Mouse (Mus musculus): ENCODE results near the gene Herc1. TPM values are rescaled to one million over a fixed set of nuclear protein-coding genes. Genes with fewer than 3 reads are reported as not detected.

The Herc1 gene
- polyA plus RNA-seq, 1 experiment, result 62.0 TPM

DNA sequence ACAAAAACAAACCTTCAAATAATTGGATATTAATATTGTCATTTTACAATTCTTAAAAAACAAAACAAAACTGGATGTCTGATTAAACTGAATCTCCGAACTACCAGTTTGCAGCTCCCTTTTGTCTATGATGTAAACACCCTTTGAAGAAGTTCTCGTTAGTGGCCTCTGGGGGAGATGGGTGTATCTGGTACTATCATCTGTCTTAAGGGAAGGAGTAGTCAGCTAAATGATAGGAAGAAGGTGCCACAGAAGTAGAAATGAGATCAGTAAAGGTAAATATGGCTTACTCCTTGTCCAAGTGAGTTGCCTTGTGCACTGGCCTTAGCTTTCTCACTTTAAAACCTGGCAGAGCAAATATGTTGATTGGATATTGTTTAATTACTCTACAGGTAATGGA lies 127.5 kb downstream of the Herc1 start:
- no peaks in the 10 kb centered on the region for H3K27me3 ChIP-seq (ENCODE audit: control insufficient read depth, insufficient read depth, low read length)
- no peak for TF ChIP-seq CTCF (IDR thresholded peaks at IDR 0.05; ENCODE audit: borderline replicate concordance, insufficient read depth, low read depth, low read length)
- TF ChIP-seq POLR2A (IDR thresholded peaks at IDR 0.05; ENCODE audit: borderline replicate concordance, insufficient read depth, low read length), result no peak
- 85% methylated on average over 2 of the region's 2 CpGs for WGBS
- H3K4me3 ChIP-seq (replicated peaks; ENCODE audit: insufficient read depth, low read depth, low read length), result no peak overlapping the region
- DNase-seq, result no peak
- H3K27ac ChIP-seq (ENCODE audit: insufficient read depth, low read length), result no peak overlapping the region
- H3K4me1 ChIP-seq (ENCODE audit: control insufficient read depth, insufficient read depth, low read length), result no peaks in the 10 kb centered on the region

DNA sequence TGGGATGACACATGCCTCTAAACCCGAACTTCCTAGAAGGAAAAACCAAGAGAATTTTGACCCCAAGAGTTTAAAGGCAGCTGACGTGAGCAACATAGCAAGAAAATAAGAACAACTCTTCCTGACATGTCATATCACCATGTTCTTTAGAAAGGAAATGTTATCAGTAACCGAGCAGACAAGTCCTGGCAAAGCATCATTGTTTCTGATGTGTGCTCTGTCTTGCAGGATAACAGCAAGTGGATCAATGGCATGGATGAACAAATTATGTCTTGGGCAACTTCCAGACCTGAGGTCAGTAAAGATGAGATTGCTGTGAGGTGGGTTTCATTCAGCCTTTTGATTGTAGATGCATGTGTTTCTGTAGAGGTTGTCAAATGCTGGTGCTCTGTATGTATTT lies 133.2 kb downstream of the Herc1 start:
- H3K27ac ChIP-seq (ENCODE audit: insufficient read depth, low read length), result no peak overlapping the region
- TF ChIP-seq CTCF (IDR thresholded peaks at IDR 0.05; ENCODE audit: borderline replicate concordance, insufficient read depth, low read depth, low read length) (no peak), POLR2A (IDR thresholded peaks at IDR 0.05; ENCODE audit: borderline replicate concordance, insufficient read depth, low read length) (no peak)
- WGBS, result 89% methylated on average over 3 of the region's 3 CpGs

GRCm38 (mm10) chr9:66488786-66489185 lies 138.5 kb downstream of the Herc1 start:
- TF ChIP-seq CTCF (IDR thresholded peaks at IDR 0.05; ENCODE audit: borderline replicate concordance, insufficient read depth, low read depth, low read length), result no peak
- no peak for TF ChIP-seq POLR2A (IDR thresholded peaks at IDR 0.05; ENCODE audit: borderline replicate concordance, insufficient read depth, low read length)
- Histone ChIP-seq H3K27me3 (ENCODE audit: control insufficient read depth, insufficient read depth, low read length) (no peaks in the 10 kb centered on the region), H3K4me1 (ENCODE audit: control insufficient read depth, insufficient read depth, low read length) (no peaks in the 10 kb centered on the region), H3K4me3 (replicated peaks; ENCODE audit: insufficient read depth, low read depth, low read length) (no peak overlapping the region), H3K27ac (ENCODE audit: insufficient read depth, low read length) (no peak overlapping the region)
- DNase-seq, result no peak

More for the DNA sequence above, 133.2 kb downstream of the Herc1 start:
- H3K4me3 ChIP-seq (replicated peaks; ENCODE audit: insufficient read depth, low read depth, low read length), result no peak overlapping the region
- no peaks in the 10 kb centered on the region for H3K4me1 ChIP-seq (ENCODE audit: control insufficient read depth, insufficient read depth, low read length)
- DNase-seq, result no peak
- no peaks in the 10 kb centered on the region for H3K27me3 ChIP-seq (ENCODE audit: control insufficient read depth, insufficient read depth, low read length)

DNA sequence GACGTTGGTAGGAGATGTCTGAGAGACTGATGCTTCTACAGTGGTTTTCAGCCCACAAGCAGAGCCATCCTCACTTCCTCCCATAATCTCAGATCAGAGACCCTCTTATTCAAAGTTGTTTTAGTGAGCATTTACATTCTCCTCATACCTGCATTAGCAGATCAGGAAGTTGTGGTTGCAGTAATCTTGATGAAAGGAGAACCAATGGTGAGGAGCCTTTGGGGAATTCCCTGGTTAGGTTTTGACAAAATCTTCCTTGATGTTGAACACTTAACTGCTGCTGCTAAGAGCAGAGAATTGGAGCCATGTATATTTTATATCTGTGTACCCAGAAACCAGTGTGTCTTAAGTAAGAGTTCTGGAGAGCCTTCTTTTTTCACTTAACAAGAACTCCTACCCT lies 142.1 kb downstream of the Herc1 start:
- no peaks in the 10 kb centered on the region for H3K4me1 ChIP-seq (ENCODE audit: control insufficient read depth, insufficient read depth, low read length)
- H3K27ac ChIP-seq (ENCODE audit: insufficient read depth, low read length), result no peak overlapping the region
- no peak for DNase-seq
- no peak overlapping the region for H3K4me3 ChIP-seq (replicated peaks; ENCODE audit: insufficient read depth, low read depth, low read length)
- H3K27me3 ChIP-seq (ENCODE audit: control insufficient read depth, insufficient read depth, low read length), result 0 out of 2 replicates have a peak, but pooled peaks cover 2% of the 10 kb centered on the region
- 89% methylated on average over 1 of the region's 1 CpGs for WGBS
- TF ChIP-seq POLR2A (IDR thresholded peaks at IDR 0.05; ENCODE audit: borderline replicate concordance, insufficient read depth, low read length), result no peak
- no peak for TF ChIP-seq CTCF (IDR thresholded peaks at IDR 0.05; ENCODE audit: borderline replicate concordance, insufficient read depth, low read depth, low read length)

GRCm38 (mm10) chr9:66493992-66494391 lies 143.7 kb downstream of the Herc1 start:
- H3K27me3 ChIP-seq (ENCODE audit: control insufficient read depth, insufficient read depth, low read length), result 0 out of 2 replicates have a peak, but pooled peaks cover 2% of the 10 kb centered on the region
- no peak for DNase-seq
- no peak overlapping the region for H3K4me3 ChIP-seq (replicated peaks; ENCODE audit: insufficient read depth, low read depth, low read length)
- H3K4me1 ChIP-seq (ENCODE audit: control insufficient read depth, insufficient read depth, low read length), result no peaks in the 10 kb centered on the region
- no peak overlapping the region for H3K27ac ChIP-seq (ENCODE audit: insufficient read depth, low read length)
- TF ChIP-seq CTCF (IDR thresholded peaks at IDR 0.05; ENCODE audit: borderline replicate concordance, insufficient read depth, low read depth, low read length) (no peak), POLR2A (IDR thresholded peaks at IDR 0.05; ENCODE audit: borderline replicate concordance, insufficient read depth, low read length) (no peak)

DNA sequence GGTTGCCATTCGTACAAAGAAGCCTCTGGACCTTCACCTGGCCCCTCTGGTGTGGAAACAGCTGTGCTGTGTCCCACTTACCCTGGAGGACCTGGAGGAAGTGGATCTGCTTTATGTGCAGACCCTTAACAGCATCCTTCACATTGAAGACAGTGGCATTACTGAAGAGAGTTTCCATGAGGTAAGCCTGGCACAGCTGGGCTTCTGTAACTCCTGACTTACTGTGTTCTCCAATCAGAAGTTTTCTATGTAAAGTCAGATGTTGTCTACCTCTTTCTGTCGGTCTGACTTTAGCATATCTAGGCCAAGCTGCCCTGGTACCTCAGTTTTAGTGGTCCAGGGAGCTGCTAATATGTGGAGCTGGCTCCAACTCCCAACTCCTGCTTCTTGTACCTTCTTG lies 151.0 kb downstream of the Herc1 start:
- TF ChIP-seq CTCF (IDR thresholded peaks at IDR 0.05; ENCODE audit: borderline replicate concordance, insufficient read depth, low read depth, low read length), result no peak
- TF ChIP-seq POLR2A (IDR thresholded peaks at IDR 0.05; ENCODE audit: borderline replicate concordance, insufficient read depth, low read length), result no peak
- DNase-seq, result no peak
- 87% methylated on average over 2 of the region's 2 CpGs for WGBS
- peaks cover 16% of the 10 kb centered on the region for H3K4me1 ChIP-seq (ENCODE audit: control insufficient read depth, insufficient read depth, low read length)
- H3K27me3 ChIP-seq (ENCODE audit: control insufficient read depth, insufficient read depth, low read length), result no peaks in the 10 kb centered on the region
- no peak overlapping the region for H3K27ac ChIP-seq (ENCODE audit: insufficient read depth, low read length)
- H3K4me3 ChIP-seq (replicated peaks; ENCODE audit: insufficient read depth, low read depth, low read length), result no peak overlapping the region

- TF ChIP-seq CTCF (IDR thresholded peaks at IDR 0.05; ENCODE audit: borderline replicate concordance, insufficient read depth, low read depth, low read length) (no peak), POLR2A (IDR thresholded peaks at IDR 0.05; ENCODE audit: borderline replicate concordance, insufficient read depth, low read length) (no peak)
- Histone ChIP-seq H3K27ac (ENCODE audit: insufficient read depth, low read length) (no peak overlapping the region), H3K4me3 (replicated peaks; ENCODE audit: insufficient read depth, low read depth, low read length) (no peak overlapping the region), H3K4me1 (ENCODE audit: control insufficient read depth, insufficient read depth, low read length) (peaks cover 19% of the 10 kb centered on the region), H3K27me3 (ENCODE audit: control insufficient read depth, insufficient read depth, low read length) (no peaks in the 10 kb centered on the region)
- WGBS, result 93% methylated on average over 4 of the region's 4 CpGs
- no peak for DNase-seq
Measured at GRCm38 (mm10) chr9:66503879-66504411, 153.7 kb downstream of the Herc1 start.

GRCm38 (mm10) chr9:66504518-66504917 lies 154.3 kb downstream of the Herc1 start:
- Histone ChIP-seq H3K4me3 (replicated peaks; ENCODE audit: insufficient read depth, low read depth, low read length) (no peak overlapping the region), H3K27ac (ENCODE audit: insufficient read depth, low read length) (no peak overlapping the region), H3K27me3 (ENCODE audit: control insufficient read depth, insufficient read depth, low read length) (no peaks in the 10 kb centered on the region), H3K4me1 (ENCODE audit: control insufficient read depth, insufficient read depth, low read length) (peaks cover 23% of the 10 kb centered on the region)
- no peak for TF ChIP-seq POLR2A (IDR thresholded peaks at IDR 0.05; ENCODE audit: borderline replicate concordance, insufficient read depth, low read length)
- TF ChIP-seq CTCF (IDR thresholded peaks at IDR 0.05; ENCODE audit: borderline replicate concordance, insufficient read depth, low read depth, low read length), result no peak
- no peak for DNase-seq
- WGBS, result 74% methylated on average over 13 of the region's 13 CpGs

Data from cerebellum, adult 2 months (tissue).